Mouse (Mus musculus): ENCODE results near the gene Fxn.
A peak's percentile ranks its signal among the peaks of the same experiment; 100 is the strongest.

The Fxn gene

DNA sequence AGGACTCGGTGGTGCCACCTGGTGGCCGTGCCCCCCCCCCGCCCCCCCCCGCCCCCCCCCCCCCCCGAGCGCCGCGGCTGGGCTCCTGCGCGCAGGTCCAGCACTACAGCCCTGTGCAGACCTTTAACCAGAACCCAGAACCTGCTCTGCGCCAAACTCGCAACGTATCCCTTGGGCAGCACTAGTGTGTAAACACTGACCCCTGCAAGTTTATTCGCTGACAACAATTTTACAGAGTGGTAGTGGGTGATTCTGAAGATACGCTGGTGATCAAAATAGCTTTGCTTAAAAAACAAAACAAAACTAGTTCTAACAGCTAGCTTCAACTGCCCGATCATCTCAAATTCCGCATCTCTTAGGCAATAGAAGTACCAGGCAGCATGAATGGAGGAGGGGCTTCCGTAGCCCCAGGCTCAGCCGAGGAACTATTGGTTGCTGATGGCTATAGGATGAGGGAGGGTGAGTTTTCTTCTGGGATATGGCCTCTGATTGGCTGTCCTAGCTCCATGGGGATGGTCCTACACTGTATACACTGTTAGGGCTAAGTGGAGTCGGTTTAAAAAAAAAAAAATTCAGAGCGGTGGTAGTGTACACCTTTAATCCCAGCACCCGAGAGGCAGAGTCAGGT is at the start of gene Fxn:
Fxn (minus strand) TSS at position 5 of the 628 bp plus-strand sequence.
- DNase-seq = no peak

DNA sequence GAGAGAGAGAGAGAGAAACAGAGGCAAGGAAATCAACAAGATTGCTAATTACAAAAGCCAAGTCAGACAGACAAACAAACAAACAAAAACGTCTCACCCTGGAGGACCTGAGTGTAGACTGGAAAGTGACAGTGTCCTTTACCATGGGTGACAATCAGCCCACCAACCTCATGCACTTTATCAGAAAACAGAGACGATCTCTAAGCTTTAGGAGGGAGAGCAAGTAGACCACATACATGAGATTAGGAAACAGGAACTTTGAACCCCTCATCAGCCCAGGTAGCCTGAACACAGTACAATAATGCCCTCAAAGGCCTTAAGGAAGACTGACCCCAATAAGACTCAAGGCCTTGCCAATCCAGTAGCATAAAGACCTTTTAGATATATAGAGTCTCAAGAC is 47.5 kb upstream of the Fxn start:
- DNase-seq = no peak

DNA sequence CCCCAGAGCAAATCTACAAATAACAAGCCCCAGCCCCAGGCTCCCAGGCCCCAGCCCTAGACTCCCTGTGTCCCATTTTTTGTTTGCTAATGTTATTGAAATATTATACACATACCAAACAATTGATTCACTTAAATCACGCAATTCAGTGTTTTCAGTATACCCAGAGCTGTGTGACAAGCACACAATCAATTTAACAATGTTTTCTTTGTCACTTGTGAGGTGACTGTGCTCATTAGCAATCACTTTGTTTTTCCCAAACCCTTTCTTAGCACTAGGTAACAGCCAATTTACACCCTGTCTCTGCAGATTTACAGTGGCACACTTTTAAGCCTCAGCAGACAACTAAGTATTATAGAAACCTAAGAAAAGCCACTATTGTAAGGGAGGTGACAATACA is 46.6 kb upstream of the Fxn start:
- no peak for DNase-seq

DNA sequence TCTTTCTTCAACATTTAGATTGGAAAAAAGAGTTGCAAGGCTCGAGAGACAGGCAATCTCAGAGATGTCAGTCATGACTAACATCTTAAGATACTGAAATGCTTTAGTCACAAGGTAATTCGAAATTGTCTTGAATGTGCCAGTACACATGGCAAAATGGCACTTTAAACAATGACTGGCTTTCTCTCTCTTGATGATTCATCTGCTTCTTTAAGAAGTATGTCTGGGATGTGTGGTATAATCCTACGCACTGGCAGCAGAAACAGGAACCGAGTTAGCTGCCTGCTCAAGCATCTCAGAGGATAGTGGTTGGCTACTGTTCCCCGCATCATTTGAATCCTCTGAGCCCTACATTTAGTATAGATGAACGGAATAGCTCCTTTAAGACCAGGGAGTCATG is 45.3 kb upstream of the Fxn start:
- DNase-seq = no peak

DNA sequence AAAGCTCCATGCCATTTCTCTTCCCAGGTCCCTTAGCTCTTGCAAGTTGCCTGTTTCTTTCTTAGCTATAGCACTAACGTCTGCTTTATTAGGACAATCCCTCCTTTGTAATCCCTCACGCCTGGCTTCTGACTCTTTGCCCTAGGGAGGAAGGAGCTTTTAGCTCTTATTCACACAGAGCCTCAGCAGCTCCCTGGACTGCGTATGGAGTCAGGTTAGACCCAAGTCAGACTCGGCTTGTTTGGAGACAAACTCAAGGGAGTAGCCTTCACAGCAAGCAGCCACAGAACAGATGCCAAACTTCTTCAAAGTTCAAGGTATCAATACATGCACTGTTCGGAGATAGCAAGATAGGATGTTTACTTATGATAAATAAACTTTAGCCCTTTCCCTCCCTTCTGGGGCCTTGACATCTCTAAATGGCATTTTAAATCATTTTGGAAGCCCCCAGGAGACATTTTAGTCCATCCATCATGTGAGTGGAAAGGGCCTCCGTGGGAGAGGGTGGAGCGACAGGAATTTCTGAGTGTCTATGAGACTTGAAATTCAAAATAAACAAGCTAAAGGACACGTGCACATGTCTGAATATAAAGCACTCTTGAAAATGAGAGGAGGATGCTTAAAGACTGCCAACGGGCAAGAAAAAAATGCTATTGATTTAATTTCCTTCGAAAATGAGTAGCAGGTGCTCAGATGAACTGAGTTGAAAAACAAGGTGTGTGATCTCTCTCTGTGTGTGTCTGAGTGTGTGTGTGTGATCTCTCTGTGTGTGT is 43.6 kb upstream of the Fxn start:
- DNase-seq = no peak

DNA sequence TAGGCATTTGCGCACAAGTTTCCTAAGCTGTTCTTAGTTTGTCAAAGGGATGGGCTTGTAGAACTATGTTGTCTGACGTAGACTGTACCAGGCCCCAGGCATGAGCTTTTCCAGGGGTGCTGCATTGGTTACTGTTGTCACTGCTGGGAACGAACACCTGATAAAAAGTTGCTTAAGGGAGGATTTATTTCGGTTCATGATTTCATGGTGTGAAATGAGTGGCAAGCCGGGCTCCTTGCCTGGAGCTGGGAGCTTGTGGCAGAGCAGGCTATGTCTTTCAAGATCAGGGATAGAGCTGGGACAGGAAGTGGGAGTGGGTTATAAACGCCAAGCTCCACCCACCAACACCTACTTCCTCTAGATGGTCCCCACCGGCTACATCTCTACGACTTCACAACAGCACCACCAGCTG is 41.5 kb upstream of the Fxn start:
- no peak for DNase-seq

DNA sequence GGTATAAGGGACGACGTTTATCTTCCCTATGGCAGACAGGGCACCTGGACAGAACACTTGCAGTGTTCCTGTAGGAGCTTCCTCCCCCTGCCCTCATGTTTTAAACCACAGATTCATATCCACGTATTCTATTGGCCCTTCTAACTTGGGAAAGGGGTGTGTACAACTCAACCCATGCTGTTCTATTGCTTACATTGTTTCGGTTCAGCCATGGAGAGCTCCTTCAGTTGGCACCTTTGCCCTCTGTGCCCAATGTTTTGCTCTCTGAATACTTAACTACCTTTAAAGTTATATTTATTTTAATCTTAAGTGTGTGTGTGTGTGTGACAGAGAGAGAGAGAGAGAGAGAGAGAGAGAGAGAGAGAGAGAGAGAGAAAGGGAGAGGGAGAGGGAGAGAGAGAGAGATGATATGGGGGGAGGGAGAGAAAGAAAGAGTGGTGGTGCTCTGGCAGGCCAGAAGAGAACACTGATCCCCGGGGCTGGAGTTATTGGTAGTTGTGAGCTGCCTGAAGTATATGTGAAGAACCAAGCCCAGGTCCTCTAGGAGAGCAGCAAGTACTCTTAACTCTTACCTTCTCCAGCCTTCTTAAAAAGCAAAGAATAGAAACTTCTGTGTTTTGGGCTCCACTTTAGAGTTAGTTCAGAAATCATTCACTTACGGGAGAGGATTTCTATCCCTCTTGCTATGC is 41.0 kb upstream of the Fxn start:
- no peak for DNase-seq

DNA sequence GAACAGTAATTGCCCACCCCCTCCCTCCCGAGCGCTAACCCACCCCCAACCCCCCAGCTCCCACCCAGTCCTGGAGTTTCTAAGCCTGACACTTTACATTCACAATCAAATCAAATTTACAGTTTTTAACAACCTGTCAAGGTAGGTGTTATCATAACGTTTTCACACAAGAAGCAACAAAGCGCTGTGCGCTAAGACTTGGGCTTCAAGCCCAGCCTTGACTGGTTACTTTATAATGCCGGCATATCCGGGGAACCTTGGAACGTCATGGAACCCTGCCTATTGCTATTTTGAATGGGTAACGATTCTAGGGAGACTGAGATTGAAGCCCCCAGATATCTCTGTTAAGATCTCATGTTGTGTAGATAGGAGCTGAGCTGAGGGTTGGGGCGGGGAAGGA is 37.8 kb upstream of the Fxn start:
- no peak for DNase-seq

DNA sequence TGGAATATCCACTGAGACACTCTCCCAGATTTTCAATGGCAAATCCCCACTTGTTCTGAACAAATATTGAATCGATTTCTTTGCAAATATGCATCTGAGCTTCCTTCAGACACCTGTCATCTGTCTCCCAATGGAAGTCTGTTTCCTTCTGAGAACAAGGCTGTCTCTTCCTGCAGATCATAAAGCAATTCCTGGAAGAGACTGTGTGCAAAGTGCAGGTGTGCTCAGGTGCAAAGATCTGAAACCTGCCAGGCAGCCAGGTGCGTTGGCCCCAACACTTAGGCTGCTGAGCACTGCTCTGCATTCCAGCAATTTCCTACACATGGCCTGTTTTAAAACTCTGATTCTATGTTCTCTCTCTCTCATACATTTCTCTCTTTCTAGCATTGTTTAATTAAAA is 37.3 kb upstream of the Fxn start:
- DNase-seq = no peak

DNA sequence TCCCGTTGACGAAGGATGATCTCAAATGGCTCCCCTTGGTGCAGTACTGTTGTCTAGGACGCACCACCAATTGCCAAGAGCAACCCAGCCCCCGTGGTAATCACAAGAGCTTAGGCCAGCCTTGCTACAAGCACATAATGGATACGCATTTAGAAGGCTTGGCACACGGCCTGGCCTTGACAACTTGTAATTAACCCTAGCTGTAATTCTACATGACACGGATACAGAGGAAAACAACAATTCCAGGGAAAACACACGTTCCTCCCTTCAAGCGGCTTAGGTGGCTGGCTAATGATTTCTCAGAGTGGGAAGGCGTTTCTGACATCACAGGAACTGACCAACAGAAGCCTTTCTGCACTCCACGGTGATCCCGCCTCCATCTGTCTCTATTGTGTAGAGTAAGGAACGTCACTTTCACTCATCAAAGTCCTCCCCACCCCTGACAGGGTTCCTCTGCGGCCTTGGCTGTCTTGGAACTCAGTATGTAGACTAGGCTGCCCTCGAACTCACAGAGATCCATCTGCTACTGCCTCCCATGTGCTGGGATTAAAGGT is 36.7 kb upstream of the Fxn start:
- peak; percentile 17 for DNase-seq

DNA sequence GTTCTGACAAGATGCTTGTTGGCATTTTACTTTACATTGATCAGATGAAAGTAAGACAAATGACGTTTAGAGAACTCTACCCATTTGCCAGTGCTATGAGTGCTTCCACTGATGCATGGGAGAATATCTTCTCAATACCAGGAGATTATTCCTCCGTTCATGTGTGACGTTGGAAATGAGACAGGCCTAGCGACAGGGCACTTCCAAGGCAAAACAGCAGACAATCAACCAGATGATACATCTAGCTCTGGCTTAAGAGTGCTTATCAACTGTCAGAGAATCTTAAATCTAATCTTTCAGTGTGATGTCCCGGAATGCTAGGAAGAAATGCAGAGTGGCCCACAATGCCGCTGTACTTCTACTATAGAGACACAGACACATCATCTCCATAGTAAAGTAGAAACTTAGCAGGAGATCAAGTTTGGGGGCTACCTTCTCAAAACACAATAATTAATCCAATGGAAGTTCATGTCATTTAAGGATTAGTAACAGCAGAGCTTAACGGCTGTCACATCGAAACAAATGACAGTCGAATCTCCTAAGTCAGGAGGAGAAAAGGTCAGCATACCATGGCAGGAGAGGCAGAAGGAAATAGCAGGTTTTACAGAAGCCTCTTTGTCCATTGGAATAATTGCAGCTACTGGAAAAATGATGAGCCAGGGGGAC is 35.8 kb upstream of the Fxn start:
- DNase-seq = no peak

DNA sequence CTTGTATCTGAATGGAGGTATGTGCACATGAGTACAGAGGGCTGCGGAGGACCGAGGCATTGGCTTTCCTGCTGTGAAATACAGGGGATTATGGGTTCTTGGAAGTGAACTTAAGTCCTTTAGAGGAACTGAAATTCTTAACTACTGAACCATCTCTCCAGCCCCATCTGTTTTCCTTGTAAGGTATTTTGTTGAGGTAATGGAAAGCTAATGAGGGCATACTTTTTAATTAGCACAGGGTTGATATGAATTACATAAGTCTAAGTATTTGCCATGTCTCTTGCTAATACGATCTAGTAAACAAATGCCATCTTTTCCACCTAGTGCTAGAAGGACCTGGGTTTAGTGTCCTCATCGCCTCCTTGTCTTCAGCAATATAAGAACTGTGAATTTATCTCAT is 34.8 kb upstream of the Fxn start:
- DNase-seq = no peak

DNA sequence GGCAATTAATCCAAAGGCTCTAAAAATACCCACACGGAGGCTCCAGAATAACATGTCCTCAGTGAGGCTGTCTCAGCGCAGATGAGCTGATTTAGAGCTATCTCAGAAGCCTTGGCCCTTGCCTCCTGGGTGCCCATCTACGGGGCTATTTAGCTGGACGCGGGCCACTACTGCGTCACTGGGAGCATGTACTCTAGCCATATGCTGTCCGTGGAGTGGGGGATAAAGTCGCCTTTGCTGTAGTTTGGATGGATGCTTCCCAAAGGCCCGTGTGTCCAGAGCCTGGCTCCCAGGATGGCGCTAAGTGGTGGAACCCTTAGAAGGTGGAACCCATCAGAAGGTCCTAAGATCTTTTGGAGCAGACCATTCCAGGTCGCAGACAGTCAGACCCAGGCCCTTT is 34.3 kb upstream of the Fxn start:
- DNase-seq = no peak

DNA sequence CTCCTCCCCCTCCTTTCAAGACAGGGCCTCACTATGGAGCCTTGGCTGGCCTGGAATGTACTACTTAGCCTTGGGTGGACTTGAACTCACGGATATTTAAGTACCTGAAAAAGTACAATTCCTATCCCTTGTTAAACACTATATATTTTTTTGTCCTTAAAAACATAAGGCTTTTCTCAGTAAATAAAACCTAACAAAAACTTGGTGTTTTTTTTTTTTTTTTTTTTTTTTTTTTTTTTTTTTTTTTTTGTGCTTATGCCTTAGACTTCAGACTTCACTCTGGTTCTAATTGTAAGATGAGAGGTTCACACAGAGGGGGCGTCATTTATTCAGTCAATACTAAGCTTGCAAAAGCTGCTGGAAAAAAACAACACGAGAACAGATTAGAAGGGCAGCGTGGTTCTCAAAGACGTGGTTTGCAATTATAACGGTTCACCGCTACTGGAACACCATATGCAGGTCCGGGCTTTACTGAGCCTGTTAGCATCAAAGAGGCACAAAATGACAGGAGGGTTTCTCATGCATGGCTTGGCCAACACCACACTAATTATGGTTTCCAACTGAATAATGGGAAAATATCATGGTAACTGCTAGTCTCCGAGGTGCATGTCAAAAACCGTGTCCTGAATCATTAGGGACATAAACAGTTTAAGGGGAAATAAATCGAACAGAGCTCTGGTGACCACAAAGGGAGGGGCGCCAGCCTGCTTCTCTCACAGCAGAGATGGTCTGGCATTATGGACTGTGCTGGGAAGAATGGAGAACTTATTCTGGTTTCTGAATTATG is 32.3 kb upstream of the Fxn start:
- no peak for DNase-seq

DNA sequence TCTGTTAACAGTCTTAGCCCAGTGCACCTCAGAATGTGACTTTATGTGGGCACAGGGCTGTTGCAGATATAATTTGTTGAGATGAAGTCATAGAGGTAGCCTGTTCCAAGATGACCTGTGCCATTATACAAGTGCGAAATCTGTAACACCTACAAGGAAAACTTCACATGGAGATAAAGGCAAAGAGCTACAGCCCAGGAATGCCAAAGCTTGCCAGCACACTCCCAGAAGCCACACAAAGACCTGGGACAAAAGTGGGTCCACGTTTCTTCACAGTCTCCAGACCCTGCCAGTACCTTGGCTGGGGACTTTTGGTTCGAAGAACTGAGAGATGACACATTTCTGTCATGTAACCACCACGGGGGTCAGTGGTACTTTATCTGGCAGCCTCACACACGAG is 31.6 kb upstream of the Fxn start:
- no peak for DNase-seq

DNA sequence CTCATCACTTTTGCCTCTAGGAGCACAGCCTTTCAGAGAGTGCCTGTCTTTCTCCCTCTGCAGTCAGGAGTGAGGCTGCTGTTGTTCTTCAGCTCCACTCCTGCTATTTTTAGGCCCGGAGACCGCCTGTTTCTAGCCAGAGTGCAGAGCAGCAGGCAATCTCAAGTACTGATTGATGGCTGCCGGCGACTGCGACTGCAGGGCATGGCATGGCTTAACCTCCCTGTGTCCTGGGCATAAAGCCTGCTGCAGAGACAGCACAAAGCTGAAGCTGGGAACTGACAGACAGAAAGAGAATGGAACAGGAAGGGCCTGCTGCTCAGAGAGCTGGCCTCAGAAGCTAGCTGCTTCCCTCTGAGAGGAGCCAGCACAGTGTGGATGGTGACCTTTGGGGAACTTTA is 27.9 kb upstream of the Fxn start:
- peak; percentile 19 for DNase-seq

DNA sequence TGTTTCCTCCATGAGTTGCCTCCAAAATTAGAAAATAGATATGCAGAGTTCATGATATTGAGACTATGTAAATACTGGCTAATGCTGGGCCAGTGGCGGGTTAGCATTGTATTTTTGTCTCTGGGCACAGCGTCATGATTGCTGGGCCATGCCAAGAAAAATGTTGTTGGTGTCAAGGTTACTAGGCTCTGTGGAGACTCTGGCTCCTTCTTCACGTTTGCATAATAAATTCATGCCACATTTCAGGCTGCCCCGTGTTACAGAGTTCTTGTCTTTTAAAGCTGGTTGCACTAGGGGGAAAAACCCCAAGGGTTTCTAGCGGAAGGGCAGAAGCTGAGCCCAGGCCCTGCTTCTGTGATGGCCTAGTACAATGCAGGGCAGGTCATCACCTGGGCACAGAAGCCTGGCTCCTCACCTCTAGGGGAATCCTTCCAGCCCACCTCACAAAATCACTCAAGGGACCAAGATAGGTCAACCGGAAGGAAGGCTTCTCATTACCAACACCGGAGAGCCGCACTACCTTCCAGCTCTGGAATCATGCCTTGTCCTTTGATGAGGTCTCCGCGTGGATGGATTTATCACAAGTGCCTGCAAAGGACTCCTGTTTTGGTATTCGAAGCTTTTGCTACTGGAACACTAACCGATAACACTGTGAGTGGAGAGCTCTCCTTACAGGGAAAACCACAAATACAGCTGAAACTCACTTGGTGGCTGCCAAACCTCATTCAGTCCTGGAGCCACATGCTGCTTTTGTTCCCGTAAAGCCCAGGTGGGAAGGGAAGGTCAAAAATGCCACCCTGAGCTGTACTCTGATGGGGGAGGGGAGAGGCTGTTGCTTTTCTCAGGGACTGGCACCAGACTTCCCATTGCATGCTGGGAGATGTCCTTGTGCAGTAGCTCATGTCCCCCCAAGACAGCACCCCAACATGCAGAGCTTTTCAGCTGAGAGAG is 27.1 kb upstream of the Fxn start:
- DNase-seq = no peak

DNA sequence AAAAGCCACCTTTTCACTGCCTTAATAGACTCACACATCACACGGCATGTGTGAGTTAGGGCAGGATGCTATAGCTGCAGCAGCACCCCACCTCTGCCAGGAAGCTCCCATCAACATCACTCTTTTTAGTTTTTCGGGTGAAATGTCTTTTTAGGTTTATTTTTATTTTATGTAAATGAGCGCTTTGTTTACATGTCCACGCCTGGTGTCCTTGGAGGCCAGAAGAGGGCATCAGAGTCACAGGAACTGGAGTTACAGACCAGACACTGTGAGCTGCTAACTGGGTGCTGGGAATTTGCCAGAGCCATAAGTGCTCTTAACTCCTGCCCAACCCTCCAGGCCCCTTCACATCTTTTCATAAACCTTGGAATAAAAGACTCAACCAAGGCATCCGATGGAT is 25.9 kb upstream of the Fxn start:
- DNase-seq = no peak

DNA sequence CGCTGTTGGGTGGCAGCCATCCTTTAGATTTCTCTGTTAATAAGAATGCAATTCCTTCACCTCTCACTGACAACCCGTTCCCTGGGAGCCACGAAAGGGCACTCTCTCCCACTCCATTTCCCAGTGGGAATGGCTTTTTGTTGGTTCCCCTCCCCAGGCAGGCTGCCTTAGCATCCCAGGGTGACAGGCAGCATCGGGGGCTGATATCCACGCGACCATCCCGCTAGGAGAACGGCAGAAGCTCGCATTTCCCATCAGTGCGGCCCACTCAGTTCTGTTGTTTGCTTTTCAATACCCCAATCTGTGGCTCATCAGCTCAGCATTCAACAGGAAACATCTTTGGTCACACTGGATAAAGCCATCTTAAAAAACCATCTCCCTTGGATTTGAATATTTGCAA is 21.8 kb upstream of the Fxn start:
- DNase-seq = no peak

DNA sequence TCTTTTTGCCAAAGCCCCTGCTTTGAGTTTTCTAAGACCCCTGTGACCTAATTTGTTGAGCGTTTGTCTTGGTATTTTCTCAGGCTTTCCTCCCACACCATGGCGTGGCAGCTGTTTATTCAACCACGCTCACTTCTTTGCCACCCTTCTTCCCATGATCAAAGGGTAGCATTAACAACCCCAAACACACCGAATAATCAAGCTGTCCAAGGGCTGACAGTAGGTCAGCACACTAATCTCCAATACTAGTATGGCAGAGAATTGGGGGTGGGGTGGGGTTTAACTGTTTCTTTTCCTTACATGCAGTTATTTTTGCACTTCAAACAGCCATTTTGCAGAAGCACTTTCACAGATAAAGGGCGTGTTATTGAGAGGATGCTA is 21.4 kb upstream of the Fxn start:
- no peak for DNase-seq

DNA sequence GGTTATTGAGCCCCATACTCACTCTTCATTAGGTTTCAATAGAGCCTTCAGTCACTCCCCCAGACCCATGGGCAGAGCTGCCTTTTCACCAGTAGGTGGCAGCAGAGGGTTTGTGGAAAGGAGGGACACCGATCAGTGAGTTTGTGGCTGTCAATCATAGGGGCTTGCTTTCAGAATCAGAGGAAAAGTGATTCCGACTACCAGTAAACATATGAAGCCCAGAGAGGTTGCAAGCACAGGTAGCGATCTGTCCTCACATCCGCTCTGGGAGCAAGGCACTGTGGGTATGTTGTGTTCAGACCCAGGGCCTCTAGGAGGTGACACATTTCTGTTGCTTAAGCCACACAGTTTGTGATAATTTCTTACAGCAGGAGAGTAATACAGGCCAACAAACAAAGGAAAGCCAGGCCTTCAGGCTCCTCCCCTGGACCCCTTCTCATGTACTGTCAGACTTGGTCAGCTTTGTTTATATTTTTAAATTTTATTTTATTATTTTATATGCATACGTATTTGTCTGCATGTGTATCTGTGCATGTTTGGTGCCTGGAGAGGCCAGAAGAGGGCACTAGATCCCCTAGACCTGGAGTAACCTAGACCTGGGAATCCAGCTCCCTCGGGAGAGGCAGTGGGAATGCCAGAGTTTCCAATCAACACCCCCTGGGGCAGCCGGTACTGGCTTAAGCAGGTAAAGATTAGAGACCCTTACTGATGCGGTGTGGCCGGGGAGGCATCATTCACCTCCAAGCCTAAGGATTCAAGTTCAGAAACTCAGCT is 20.8 kb upstream of the Fxn start:
- peak; percentile 51 for DNase-seq
